Mouse (Mus musculus) C2C12 (cell line): ENCODE measurements around the gene Tdg.

Experiments
- CTCF ChIP-seq: IDR thresholded peaks from one replicate; pipeline ENCODE4 v1.5.1; 2011; ENCODE audit not compliant: control insufficient read depth, insufficient read depth, insufficient read length
- MAX ChIP-seq: IDR thresholded peaks from one replicate; pipeline ENCODE4 v1.6.1; 2011; ENCODE audit warnings: mild to moderate bottlenecking, control low read depth
- MYOD1 ChIP-seq: IDR thresholded peaks from one replicate; pipeline ENCODE4 v1.6.1; 2011; ENCODE audit warnings: low read depth; ENCODE audit not compliant: control insufficient read depth, insufficient read length
- MYOG ChIP-seq: IDR thresholded peaks from one replicate; pipeline ENCODE4 v1.6.1; 2011; ENCODE audit not compliant: control insufficient read depth, insufficient read length; ENCODE audit errors: extremely low read depth
- USF1 ChIP-seq: IDR thresholded peaks from one replicate; pipeline ENCODE4 v1.6.1; 2011; ENCODE audit warnings: low read depth, mild to moderate bottlenecking, control low read depth, moderate library complexity

GRCm38 (mm10) chr10:82661820-82662219 is 32.2 kb downstream of the Tdg start:
- TF ChIP-seq CTCF: no peak
- TF ChIP-seq USF1: no peak
- TF ChIP-seq MAX: no peak
- TF ChIP-seq MYOD1: no peak
- TF ChIP-seq MYOG: no peak
